Mouse (Mus musculus) liver, embryonic 14.5 days (tissue): ENCODE data around the gene Msi1.

ENCODE experiments used
- CTCF ChIP-seq: IDR thresholded peaks from 2 replicates; pipeline ENCODE4 v1.5.1; 2016; ENCODE audit warnings: antibody characterized with exemption, low read depth, control low read depth
- EP300 ChIP-seq: IDR thresholded peaks from 2 replicates; pipeline ENCODE4 v1.6.1; 2016; ENCODE audit warnings: antibody characterized with exemption, low read depth

GRCm38 (mm10) chr5:115455838-115456237 is 26.4 kb downstream of the Msi1 start:
- TF ChIP-seq CTCF (no peak), EP300 (no peak)
